Mouse (Mus musculus): ENCODE measurements around the gene Zc3h15. TPM values are rescaled to one million over a fixed set of nuclear protein-coding genes. Genes with fewer than 3 reads are reported as not detected.
"Not testable (repeated sequence)": the region's sequence is repeated elsewhere in the genome, so short reads cannot be mapped to it uniquely, and the experiment has no call there.

Zc3h15 gene
- total RNA-seq, 2 experiments from 2014 or later = 50.8 to 51.5 TPM

- intact Hi-C loops (cut with DNase I) = no loop called here
- DNase-seq = no peak
Observed at GRCm38 (mm10) chr2:83709896-83710524, 65.8 kb downstream of the Zc3h15 start.

- intact Hi-C loops (cut with DNase I); DNase-seq: not testable (repeated sequence)
Observed at GRCm38 (mm10) chr2:83713281-83713680, 69.0 kb downstream of the Zc3h15 start.

GRCm38 (mm10) chr2:83713946-83714345 lies 69.7 kb downstream of the Zc3h15 start:
- intact Hi-C loops (cut with DNase I) = no loop called here
- DNase-seq = no peak

Other genes with a start within 250 kb of the Zc3h15 start
- 10 to 100 TPM; 40.6 to 41.4 TPM for gene Itgav, start 80.0 kb downstream of the Zc3h15 start, total RNA-seq (2021)
- gene Fam171b, start 168.2 kb downstream of the Zc3h15 start, total RNA-seq (2021) = under 1 TPM; 0.92 to 1.00 TPM

Measured in heart, postnatal 36 days (tissue).